Mouse (Mus musculus): ENCODE results near the gene Mrgpra3. TPM values are rescaled to one million over a fixed set of nuclear protein-coding genes. Genes with fewer than 3 reads are reported as not detected.

Gene Mrgpra3
- not detected for total RNA-seq (2023)

DNA sequence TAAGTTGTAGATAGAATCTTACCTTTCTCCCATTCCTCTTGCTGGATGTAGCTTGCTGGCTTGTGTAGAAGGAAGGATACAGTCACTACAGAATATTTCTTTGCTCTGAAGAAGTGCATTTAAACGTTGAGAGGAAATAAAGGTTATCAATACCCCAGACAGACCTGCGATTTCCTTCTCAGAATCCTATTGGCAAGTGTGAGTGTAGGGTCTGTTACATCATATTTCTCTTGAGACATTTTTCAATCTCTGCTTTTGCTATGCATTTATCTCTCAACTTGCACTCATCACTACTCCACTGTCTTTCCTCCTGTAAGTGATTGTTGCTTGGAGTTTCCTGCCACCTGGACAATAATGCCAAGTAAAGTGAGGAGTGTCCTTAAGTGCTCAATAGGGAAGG lies at the start of gene Mrgpra3:
Gene Mrgpra3, minus strand, starts transcription at position 101 of the 400 bp plus-strand sequence.

Other genes with a start within 250 kb of the Mrgpra3 start
- gene Mrgpra1, start 247.1 kb downstream of the Mrgpra3 start, total RNA-seq (2023), result not detected
- gene Mrgpra2a, start 149.2 kb downstream of the Mrgpra3 start, total RNA-seq (2023), result not detected
- gene Mrgpra2b, start 72.5 kb downstream of the Mrgpra3 start, total RNA-seq (2023), result 0.70 TPM

Data from CD8-positive naive resting alpha-beta T cell, adult 57 days (primary cell).